Mouse (Mus musculus) cortical plate, adult 2 months (tissue): ENCODE data around the gene Crtac1.

ENCODE experiments used
- CTCF ChIP-seq: fragments of 200-500 bp; IDR thresholded peaks from 2 replicates; pipeline ENCODE4 v1.5.1; 2011; ENCODE audit warnings: mild to moderate bottlenecking, control low read depth, low read length; ENCODE audit not compliant: insufficient read depth; ENCODE audit errors: extremely low read depth
- POLR2A ChIP-seq: fragments of 200-500 bp; IDR thresholded peaks from 2 replicates; pipeline ENCODE4 v1.6.1; 2011; ENCODE audit warnings: mild to moderate bottlenecking, low read length, control low read depth; ENCODE audit not compliant: insufficient read depth; ENCODE audit errors: extremely low read depth

DNA sequence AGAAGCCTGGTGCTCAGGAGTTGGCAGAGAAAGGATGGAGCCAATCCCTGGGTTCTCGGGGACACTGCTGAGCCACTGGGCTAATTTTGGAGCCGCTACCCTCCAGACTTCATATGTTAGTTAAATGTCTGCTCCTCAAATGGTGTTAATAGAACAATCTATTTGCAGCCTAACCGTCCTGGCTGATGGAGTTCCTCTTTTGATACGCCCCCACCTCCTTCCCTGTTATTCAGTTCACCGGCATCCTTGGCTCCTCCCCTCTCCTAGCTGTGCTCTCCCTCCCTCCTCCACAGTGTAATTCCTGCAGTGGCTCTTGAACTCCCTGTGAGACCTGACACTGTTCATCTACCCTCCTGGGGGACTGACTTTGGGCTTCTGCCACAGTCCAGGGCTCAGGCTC is 185.0 kb downstream of the Crtac1 start:
- no peak for TF ChIP-seq CTCF
- TF ChIP-seq POLR2A, result no peak
